Mouse (Mus musculus) left cerebral cortex, adult 6 months (tissue): ENCODE results near the gene Schip1. TPM values are rescaled to one million over a fixed set of nuclear protein-coding genes. Genes with fewer than 3 reads are reported as not detected.

Experiments
- long read RNA-seq, 2 experiments: library from polyadenylated mRNA; unstranded; transcript quantifications; one replicate each; pipeline ENCODE4 v2.0.0; 2019 to 2020
- polyA plus RNA-seq: library from polyadenylated mRNA; unstranded; fragments of <200 nt; fragmentation: Nextera tagmentation; gene quantifications from 2 replicates; pipeline ENCODE4 v1.2.3, GENCODE M21; 2021

Gene Schip1
- 262 and 325 TPM in 2 replicates for polyA plus RNA-seq
- long read RNA-seq, experiment 1, transcript Schip1-203 (7 exons, 1,730 nt), result major isoform, 1,169 of 1,304 reads
- long read RNA-seq, experiment 1, transcript Schip1-206 (8 exons, 2,156 nt), result minor isoform, 98 of 1,304 reads
- long read RNA-seq, experiment 1, partial matches to known transcripts, result 4 of 1,304 reads
- long read RNA-seq, experiment 1, other reads (novel, unspliced or antisense), result 29 of 1,304 reads
- long read RNA-seq, experiment 2, transcript Schip1-203 (7 exons, 1,730 nt), result major isoform, 228 of 435 reads
- long read RNA-seq, experiment 2, transcript Schip1-206 (8 exons, 2,156 nt), result minor isoform, 14 of 435 reads
- long read RNA-seq, experiment 2, partial matches to known transcripts, result 182 of 435 reads
- long read RNA-seq, experiment 2, other reads (novel, unspliced or antisense), result 10 of 435 reads

GRCm38 (mm10) chr3:68064731-68065130, at the start of gene Schip1:
Gene Schip1 (plus strand): TSS chr3:68064802.

Other genes with a start within 250 kb of the Schip1 start
- not detected in 2 replicates for gene Iqcj, start 172.6 kb upstream of the Schip1 start, polyA plus RNA-seq
- gene Iqschfp, start 172.6 kb upstream of the Schip1 start, polyA plus RNA-seq, result 2.9 and 3.8 TPM in 2 replicates